Mouse (Mus musculus): ENCODE data around the gene Creb3l2. TPM values are rescaled to one million over a fixed set of nuclear protein-coding genes. Genes with fewer than 3 reads are reported as not detected.
A peak's percentile ranks its signal among the peaks of the same experiment; 100 is the strongest.

The Creb3l2 gene
- total RNA-seq, 2 experiments from 2014 or later, result 89.5 to 100 TPM

DNA sequence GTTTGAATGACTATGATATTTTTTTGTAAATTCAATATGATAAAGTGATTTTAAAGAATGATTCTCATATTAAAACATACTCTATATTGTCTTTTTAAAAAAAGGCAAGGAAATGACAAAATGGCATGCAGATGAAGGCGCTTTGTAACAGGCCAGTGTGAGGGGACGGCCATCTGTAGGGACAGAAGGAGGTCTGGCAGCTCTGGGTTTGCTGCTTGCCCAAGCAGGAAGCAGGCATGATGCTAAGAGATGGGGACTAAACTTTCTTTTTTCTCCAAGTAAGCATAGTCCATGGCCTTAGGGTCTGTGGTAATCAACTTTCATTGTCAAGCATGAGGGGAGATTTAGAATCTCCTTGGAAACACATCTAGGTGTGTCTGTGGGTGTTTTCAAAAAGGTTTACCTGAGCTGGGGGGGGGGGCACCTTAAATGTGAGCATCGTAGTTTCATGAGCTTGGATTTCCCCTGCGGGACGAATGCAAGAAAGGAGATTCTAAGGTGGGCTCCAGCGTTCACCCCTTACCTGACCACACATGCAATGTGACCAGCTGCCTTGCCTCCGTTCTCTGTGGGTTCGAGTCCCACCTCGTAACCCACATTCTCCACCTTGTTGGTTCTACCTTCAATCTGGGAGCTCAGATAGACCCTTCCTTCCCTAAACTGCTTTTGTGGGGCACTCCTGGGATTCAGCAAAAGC lies 115.9 kb downstream of the Creb3l2 start:
- DNase-seq, result no peak

DNA sequence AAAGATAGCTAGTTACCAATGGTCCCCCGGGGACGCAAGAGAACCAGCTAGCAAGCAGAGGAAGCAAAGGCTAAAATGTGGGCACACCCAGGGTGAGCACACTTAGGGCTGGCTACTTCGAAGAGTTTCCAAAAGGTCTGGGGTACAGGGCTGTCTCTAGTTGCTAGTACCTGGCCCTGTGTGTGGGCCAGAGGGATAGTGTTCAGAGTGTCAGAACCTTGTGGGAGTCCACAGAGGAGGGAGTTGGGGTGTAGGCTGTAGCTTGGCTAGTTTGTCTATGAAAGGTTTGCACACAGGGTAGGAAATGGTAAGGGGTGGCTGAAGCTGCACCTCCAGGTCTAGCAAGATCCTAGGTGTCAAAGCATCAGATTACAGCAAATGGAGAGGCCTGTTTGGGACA lies 116.9 kb downstream of the Creb3l2 start:
- no peak for DNase-seq

DNA sequence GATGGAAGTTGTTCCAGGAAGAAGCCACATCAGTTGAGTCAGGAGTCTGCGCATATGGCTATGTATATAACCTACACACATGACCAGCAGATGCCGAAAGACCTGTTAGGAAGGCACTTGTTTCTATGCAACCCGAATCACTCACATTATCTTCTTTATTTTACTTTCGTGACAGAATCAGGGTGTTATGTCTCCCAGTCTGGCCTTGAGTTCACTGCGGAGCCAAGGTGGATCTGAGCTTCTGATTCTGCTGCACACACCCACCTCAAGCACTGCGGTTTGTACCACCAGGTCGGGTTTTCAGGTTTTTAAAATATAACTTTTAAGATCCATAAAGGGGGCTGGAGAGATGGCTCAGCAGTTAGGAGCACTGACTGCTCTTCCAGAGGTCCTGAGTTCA lies 119.3 kb downstream of the Creb3l2 start:
- no peak for DNase-seq

DNA sequence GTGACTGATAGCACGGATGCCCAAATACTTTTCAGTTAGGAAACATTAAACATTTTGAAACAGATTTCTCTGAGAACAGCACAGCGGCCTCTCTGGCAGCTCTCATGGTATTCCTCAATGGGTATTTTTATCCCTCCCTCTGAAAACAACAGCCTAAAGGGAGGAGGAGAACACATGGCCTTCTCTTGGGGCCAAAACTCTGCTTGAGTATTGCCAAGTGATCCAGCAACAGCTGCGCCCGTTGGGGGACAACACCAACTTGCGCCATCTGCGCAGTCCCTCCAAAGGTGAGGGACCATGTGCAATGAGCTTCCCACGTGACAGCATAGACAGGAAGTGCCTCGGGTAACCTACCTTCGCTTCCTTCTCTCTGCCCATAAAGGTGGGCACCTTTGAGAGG lies 119.9 kb downstream of the Creb3l2 start:
- no peak for DNase-seq

DNA sequence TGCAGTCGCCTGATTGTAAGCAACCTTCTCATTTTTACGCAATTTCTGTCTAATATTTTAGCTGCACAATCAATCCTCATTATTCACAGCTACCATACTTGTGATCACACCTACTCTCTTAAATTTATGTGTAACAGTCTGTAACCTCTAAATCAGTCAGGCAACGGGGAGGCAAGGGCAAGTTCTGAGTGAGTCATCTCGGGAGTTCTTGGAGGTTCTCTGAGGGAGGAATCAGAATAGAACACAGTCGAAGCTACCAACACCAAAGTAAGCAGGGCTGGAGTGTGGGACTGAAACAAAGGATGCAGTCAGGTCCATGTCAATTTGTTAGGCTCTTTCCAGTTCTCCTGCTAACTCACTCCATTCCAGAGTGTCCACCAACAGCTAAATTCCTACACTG lies 124.0 kb downstream of the Creb3l2 start:
- peak; percentile 22 to 41 for DNase-seq

DNA sequence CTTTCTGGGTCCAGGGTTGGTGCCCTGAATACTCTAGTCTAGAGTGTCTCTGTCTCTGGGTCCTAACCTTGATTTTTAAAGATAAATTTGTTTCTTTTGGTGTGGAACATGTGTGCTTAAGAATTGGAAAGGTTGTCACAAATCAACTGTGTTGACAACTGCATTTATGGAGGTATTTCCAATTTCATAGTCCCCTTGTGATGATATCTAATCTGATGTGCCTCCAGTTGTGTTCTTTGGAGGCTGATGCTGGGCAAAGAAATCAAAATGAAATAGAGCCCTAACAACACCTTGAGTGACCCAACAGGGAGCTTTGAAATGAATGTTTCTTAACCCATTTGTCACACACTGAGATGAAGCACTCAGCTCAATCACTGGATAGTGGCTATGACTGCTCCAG lies 126.5 kb downstream of the Creb3l2 start:
- no peak for DNase-seq

DNA sequence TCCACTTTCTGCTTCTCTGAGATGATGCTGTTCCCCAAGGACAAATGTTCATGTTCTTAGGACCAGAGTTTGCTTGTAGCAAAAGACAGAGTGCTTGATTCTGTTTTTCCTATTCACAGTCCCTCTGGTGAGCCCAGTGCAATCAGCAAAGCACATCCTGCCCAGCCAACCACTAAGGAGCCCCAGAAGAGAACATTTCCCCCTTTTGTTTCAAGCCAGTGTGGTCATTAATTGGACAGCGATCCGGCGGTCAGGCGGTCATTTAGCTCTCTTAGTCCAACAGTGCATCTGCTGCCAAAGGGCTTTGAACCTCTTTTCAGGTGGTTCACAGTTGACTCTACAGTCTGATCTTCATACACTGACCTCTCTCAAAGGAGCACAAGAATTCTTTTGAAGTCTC lies 131.3 kb downstream of the Creb3l2 start:
- DNase-seq, result no peak

DNA sequence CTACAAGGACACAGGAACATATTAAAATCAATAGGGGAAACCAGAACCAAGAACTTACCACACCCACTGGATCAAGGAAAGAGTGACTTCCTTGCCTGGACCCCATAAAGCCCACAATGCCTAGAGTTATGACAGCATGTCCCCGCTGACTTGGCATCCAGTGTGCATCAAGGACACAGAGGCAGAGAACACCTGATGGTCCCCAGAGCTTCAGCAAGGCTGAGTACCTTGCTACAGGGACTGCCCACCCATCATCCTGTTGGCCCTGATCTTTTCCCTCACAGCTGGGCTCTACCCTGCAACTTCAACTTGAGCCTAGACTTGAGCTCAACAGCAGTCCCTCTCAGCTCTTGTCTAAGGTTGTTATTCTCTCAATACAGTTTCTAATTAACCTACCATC lies 135.3 kb downstream of the Creb3l2 start:
- no peak for DNase-seq

DNA sequence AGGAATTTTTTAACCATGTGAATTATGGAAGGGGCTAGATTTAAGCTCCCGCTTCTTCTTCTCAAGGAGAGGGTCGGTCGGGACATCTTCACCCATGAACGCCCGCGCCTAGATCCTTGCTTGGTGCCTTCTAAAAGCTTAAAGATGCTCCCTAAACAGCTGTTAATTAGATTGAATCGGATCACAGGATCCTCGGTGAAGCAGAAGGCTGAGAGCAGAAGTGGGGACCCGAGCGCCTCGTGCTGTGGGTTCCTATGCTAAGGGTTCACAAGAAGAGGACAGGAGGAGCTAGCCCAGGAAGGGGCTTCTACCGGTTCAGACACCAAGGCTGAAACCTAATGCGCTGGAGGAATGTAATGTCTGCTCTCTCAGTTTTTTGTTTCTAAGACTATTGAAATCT lies 141.5 kb downstream of the Creb3l2 start:
- DNase-seq, result no peak

DNA sequence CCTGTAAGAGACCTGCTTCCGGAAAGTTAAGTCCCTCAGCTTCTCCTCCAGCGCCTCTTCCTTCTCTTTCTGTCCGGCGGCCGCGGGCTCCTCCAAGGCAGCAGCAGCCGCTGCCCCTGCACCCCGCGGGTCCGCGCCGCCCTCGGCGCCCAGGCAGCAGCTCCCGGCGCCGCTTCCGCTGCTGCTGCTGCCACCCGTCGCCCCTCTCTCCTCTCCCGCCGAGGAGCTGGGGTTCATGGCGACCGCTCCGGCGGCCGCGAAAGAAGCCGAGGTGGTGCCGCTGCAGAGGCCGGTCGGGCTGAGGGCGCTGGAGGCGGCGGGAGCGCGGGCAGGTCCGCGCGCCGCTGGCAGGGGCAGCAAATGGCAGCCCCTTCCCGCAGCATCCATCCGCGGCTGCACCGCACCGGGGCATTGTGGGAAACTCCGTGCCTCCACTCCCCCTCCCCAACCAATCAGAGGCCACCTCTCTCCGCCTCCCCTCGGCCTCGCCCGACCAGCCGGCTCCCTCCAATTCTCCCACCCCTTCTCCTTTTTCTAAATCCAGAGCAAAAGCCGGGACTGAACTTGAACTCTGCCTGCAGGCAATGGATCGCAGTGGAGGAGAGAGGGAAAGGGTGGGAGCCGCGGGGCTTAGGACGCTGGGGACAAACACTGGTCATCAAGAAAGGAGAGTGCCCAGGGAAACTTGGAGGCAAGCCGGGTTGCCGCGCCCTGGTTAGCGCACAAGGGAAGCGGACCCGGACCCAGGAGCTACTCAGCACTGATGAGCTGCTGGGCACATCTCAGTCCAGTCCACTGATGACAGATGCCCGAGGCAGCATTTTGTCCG lies 142.2 kb downstream of the Creb3l2 start, which contains the start of gene Dgki:
Gene Dgki (minus strand): TSS at position 623 of the 829 bp plus-strand sequence.
- peak; percentile 41 to 51 for DNase-seq

DNA sequence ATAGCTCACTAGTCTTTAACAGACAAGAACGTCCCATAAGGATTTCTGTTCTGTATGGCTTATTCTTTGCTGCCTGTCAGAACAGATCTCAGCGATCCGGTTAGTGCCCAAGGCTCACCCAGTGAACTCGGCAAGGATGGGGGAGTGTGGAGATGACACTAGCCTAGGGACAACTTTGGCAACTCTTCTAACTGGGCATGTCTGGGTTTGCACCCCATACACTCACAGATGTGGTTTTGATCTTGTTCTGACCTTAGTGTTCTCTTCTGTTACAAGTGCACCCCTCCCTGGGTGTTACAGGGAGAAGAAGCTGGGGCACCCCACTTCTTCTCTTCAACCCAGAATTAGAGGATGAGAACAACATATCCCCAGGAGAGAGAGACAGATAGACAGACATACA lies 143.0 kb downstream of the Creb3l2 start:
- no peak for DNase-seq

DNA sequence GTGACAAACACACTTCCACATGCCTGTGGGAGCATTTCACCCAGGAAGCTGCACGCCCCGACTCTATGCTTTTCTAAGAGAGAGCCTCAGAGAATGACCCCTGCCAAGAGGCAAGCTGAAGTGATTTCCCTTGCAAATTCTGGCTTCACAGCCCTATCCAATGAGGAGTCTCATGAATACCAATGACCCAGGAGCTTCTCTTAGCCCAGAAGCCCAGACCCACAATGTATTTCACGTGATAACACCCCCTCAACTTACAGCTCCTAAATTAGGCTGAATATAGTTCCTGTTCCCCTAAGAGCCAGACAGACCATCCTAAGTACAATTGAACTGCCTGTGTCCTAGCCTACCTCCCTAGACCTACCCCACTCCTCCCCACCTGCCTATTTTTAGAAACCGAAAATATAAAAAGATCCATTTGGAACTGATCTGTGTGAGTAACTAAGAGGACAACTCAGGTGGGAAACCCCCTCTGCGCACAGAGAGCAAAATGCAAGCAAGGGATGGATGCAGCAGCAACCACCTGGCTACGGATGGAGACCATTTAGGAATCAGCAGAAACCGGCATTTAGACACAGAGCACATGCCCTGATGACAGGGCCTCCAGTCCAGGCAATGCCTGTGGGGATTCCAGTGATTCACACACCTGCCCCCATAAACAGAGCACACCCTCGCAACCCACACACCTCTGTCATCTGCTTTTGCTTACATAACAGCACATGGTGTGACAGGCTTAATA lies 144.0 kb downstream of the Creb3l2 start:
- DNase-seq, result no peak

DNA sequence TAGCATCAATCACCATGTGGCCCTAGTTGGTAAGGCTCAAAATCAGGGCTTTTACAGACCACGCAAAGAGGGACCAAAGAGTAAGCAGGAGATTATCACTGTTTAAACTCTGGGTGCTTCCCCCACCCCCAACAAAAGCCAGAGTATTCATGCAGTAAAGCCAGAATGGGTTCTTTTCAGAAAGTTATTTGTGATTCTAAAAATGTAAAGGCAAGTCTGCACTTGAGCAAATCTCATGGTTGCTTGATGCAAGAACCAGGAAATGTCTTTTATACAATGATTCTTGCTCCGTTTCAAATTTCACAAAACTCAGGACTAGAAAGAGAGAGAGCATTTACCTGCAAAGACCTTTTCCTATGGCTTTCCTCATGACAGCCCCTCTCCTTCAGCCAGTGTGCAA lies 149.9 kb downstream of the Creb3l2 start:
- no peak for DNase-seq

DNA sequence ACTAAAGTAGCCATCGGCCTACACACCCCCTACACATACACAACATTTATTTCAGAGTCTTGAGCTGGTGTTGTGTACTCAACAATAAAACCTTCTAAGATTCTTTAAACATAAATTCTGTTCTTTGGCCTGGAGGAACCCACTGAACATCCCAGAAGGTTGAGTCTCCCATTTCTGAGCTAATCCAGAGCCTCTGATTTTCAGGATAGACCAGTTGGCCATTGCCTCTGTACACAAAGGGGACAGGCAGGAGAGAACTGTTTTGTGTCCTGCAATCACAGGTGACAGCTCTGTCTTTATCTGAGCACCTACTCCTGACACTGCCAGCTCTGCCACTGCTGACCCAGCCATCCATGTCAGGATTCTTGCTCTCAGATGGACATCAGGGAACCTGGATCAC lies 150.8 kb downstream of the Creb3l2 start:
- no peak for DNase-seq

DNA sequence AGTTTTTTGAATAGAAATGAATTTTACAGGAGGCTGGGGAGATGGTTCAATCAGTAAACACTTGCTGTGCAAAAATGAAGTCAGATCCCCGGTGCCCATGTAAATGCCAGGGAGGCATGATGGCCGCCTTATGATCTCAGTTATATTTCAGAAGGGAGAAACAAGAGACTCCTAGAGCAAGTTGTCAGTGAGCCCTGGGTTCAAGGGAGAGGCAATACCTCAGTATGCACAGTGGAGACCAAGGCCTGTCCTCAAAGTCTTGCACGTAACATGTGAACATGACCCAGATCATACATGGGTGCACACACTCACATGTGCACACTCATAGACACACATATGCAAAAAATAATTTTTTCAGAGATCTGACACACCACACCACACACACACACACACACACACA lies 151.3 kb downstream of the Creb3l2 start:
- DNase-seq, result no peak

DNA sequence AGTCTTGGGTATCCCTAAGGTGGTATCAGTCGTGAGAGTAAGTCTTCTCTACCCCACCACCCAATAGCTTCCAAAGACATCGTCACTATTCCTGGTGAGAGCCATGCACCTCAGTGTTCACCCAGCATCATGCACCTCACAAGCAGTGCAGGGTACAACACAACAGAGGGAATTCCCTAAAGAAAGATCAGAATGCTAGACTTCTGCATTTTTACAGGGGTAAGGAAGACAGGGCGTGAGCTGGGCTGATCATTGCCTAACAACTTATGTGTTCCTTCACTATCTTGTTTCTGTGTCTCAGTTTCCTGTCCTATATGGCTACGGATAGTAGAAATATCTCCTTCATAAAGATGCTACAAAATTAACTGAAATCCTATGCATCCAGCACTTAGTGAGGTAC lies 155.8 kb downstream of the Creb3l2 start:
- no peak for DNase-seq

DNA sequence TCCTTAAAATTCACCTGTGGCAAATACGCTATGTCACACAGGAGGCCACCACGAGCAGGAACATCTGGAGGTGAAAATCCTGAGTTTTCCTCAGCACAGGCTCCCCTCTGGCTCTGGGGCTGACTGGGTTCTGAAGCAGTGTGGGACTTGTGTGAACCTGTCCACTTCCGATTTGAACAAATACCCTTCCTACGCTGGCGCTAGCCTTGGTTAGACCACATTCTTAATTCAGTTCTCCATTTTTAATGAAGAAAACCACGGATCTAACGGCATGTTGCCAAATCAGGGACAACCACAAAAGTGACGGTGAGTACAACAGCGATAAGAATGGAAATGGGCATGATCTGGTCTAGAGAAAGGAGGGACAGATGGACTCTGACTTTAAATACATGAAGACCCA lies 157.1 kb downstream of the Creb3l2 start:
- no peak for DNase-seq

DNA sequence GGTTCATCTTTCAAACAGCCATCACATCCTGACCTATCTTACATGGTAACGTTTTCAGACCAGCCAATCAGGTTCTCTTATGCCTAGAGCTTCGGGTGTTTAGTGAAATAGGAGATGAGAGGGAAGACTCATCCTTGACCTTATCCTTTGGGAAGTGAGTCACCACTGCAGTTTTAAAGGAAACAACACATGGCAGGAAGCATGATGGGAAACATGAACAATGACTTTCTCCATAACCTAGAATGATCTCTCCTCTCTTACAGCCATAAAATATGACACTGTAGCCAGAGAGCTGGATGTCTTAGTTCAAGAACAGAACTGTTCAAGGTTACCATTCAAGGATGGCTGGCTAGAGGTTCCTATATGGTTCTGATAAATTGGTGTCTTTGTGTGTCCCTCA lies 158.6 kb downstream of the Creb3l2 start:
- peak in 1 of 2 experiments; percentile 19 for DNase-seq

DNA sequence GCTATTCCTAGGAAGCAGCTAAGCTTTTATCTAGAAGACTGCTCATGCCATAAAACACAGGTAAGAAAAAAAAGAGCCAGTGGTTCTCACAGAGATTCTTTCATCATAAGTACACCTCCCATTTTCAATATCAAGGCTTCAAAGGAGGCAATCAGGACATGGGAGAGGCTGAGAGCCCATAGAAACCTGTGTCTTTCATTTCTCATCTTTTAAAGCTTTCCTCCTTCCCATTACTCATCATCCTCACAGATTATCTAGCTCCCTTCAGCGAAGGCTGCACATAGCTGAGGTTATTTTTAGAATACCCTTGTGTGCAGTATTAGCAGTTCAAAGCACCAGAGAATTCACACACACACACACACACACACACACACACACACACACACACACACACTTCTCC lies 159.3 kb downstream of the Creb3l2 start:
- no peak for DNase-seq
